ENCODE assay signal across 23 mouse cellular contexts in the genomic region with DNA sequence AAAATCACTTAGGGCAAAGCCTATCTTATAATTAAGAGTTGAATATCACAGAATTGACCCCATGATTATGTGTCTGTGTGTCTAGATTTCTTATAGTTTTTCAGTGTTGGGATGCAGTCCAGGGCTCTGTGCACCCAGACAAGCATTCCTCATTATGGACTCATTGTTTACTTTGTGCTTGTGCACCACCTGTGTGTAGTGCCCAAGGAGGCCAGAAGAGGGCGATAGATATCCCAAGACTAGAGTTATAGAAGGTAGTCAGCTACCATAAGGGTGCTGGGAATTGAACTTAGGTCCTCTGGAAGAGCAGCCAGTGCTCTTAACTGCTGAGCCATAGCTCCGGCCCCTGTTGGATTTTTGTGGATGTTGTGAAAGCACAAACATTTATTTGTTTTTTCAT.
DNase-seq lines count a peak whose midpoint lies in the region; ATAC-seq and TF ChIP-seq lines count a peak whose summit lies in the region.
"Had no signal": no experiment of that assay in that cellular context is flagged by ENCODE, and none has a peak within 500 bp of the region (broad histone marks: within the 10 kb centered on the region; RNA-seq: fewer than 3 reads in every experiment).

No protein-coding gene starts in this region.

- no peak overlapping the region for H3K27ac ChIP-seq in hindbrain, postnatal 0 days
- H3K27ac ChIP-seq in hindbrain, embryonic 10.5 days, result no peak overlapping the region
- no peak overlapping the region for H3K27ac ChIP-seq in midbrain, embryonic 11.5 days (ENCODE audit: low read depth, low read length)
- H3K27ac ChIP-seq in midbrain, embryonic 10.5 days (replicated peaks), result no peak overlapping the region
- H3K27ac ChIP-seq in ES-E14 (ENCODE audit: insufficient read depth, low read depth, low read length, poor library complexity, severe bottlenecking), result no peak overlapping the region
- H3K27ac ChIP-seq: embryonic facial prominence, embryonic 15.5 days; heart, embryonic 13.5 days; hindbrain, embryonic 15.5 days; limb, embryonic 15.5 days had no signal

- peak; percentile 28; the same call in 1 of the 2 replicates for TF ChIP-seq CTCF in hindbrain, postnatal 0 days (IDR thresholded peaks at IDR 0.05; ENCODE audit: low read depth)

- WGBS in hindbrain, postnatal 0 days, result 89% methylated on average over 2 of the region's 2 CpGs
- WGBS in hindbrain, embryonic 10.5 days, result 74% methylated on average over 2 of the region's 2 CpGs
- 87% methylated on average over 2 of the region's 2 CpGs for WGBS in midbrain, embryonic 11.5 days
- WGBS in midbrain, embryonic 10.5 days, result 81% methylated on average over 2 of the region's 2 CpGs

- H3K4me2 ChIP-seq in hindbrain, postnatal 0 days (ENCODE audit: low read depth, low read length), result no peak overlapping the region
- H3K4me2 ChIP-seq in midbrain, embryonic 11.5 days, result no peak overlapping the region
- H3K4me2 ChIP-seq: embryonic facial prominence, embryonic 15.5 days; heart, embryonic 13.5 days; hindbrain, embryonic 15.5 days; limb, embryonic 15.5 days had no signal

- H3K36me3 ChIP-seq in hindbrain, postnatal 0 days (ENCODE audit: insufficient read depth, low read length), result no peaks in the 10 kb centered on the region
- H3K36me3 ChIP-seq in hindbrain, embryonic 10.5 days, result no peaks in the 10 kb centered on the region
- H3K36me3 ChIP-seq in midbrain, embryonic 11.5 days (ENCODE audit: control insufficient read depth, insufficient read depth, low read length), result no peaks in the 10 kb centered on the region
- no peaks in the 10 kb centered on the region for H3K36me3 ChIP-seq in midbrain, embryonic 10.5 days
- H3K36me3 ChIP-seq in ES-E14 (ENCODE audit: control insufficient read depth, insufficient read depth, low read length, poor library complexity, severe bottlenecking), result no peaks in the 10 kb centered on the region
- H3K36me3 ChIP-seq in splenic B cell, adult 2 months (ENCODE audit: control insufficient read depth, insufficient read depth, low read length, poor library complexity, severe bottlenecking), result no peaks in the 10 kb centered on the region
- H3K36me3 ChIP-seq: embryonic facial prominence, embryonic 15.5 days; heart, embryonic 13.5 days; hindbrain, embryonic 15.5 days; limb, embryonic 15.5 days had no signal

- no peak for ATAC-seq in hindbrain, postnatal 0 days
- ATAC-seq in midbrain, embryonic 11.5 days (ENCODE audit: low FRiP score), result no peak
- ATAC-seq: forebrain, embryonic 16.5 days; liver, postnatal 0 days had no signal

- no peak for DNase-seq in hindbrain, postnatal 0 days (ENCODE audit: low spot score)
- no peak for DNase-seq in hindbrain, embryonic 10.5 days (ENCODE audit: low spot score)
- DNase-seq in midbrain, embryonic 11.5 days (ENCODE audit: low spot score, missing footprints), result peak; percentile 26
- DNase-seq in midbrain, embryonic 10.5 days (ENCODE audit: low spot score), result no peak
- DNase-seq in ES-E14 (ENCODE audit: low read depth, low spot score), result peak; percentile 31
- peak; percentile 1 for DNase-seq in splenic B cell, adult 2 months (ENCODE audit: low read depth, low spot score)
- DNase-seq in layer of hippocampus, postnatal 10 days (ENCODE audit: low spot score in 2 of 2), result no peak
- DNase-seq: adrenal gland, postnatal 14 days; cerebellum, adult 11 months; cerebellum, postnatal 25 days; kidney, adult 18-20 months; kidney, postnatal 14 days; layer of hippocampus, adult 9-11 months; liver, postnatal 0 days; lung, postnatal 14 days; right cerebral cortex, postnatal 25 days; thymus, postnatal 25 days had no signal

- H3K27me3 ChIP-seq in hindbrain, postnatal 0 days (ENCODE audit: insufficient read depth, low read length), result no peaks in the 10 kb centered on the region
- H3K27me3 ChIP-seq in hindbrain, embryonic 10.5 days (ENCODE audit: insufficient read depth, poor library complexity, severe bottlenecking), result no peaks in the 10 kb centered on the region
- no peaks in the 10 kb centered on the region for H3K27me3 ChIP-seq in midbrain, embryonic 11.5 days (ENCODE audit: control insufficient read depth, insufficient read depth, low read length)
- no peaks in the 10 kb centered on the region for H3K27me3 ChIP-seq in midbrain, embryonic 10.5 days (ENCODE audit: low read depth, poor library complexity, severe bottlenecking)
- H3K27me3 ChIP-seq in splenic B cell, adult 2 months (ENCODE audit: control insufficient read depth, insufficient read depth, low read length, poor library complexity, severe bottlenecking), result no peaks in the 10 kb centered on the region
- H3K27me3 ChIP-seq: embryonic facial prominence, embryonic 15.5 days; heart, embryonic 13.5 days; hindbrain, embryonic 15.5 days; limb, embryonic 15.5 days; megakaryocyte, embryonic 14.5 days had no signal

- no peak overlapping the region for H3K9ac ChIP-seq in hindbrain, postnatal 0 days (replicated peaks; ENCODE audit: low read length)
- H3K9ac ChIP-seq in midbrain, embryonic 11.5 days (ENCODE audit: low read length), result no peak overlapping the region
- H3K9ac ChIP-seq in ES-E14 (ENCODE audit: insufficient read depth, low read depth, low read length, poor library complexity, severe bottlenecking), result no peak overlapping the region
- H3K9ac ChIP-seq: embryonic facial prominence, embryonic 15.5 days; heart, embryonic 13.5 days; hindbrain, embryonic 15.5 days; limb, embryonic 15.5 days; liver, postnatal 0 days had no signal

- H3K4me1 ChIP-seq in hindbrain, postnatal 0 days (ENCODE audit: insufficient read depth, low read length), result no peaks in the 10 kb centered on the region
- H3K4me1 ChIP-seq in hindbrain, embryonic 10.5 days (replicated peaks), result no peaks in the 10 kb centered on the region
- no peaks in the 10 kb centered on the region for H3K4me1 ChIP-seq in midbrain, embryonic 11.5 days (ENCODE audit: control insufficient read depth, insufficient read depth, low read length)
- H3K4me1 ChIP-seq in midbrain, embryonic 10.5 days, result no peaks in the 10 kb centered on the region
- no peaks in the 10 kb centered on the region for H3K4me1 ChIP-seq in ES-E14 (ENCODE audit: control insufficient read depth in 2 of 2, insufficient read depth in 2 of 2, low read length in 2 of 2, poor library complexity in 1 of 2)
- H3K4me1 ChIP-seq: heart, embryonic 13.5 days; hindbrain, embryonic 15.5 days; megakaryocyte, embryonic 14.5 days had no signal

- in situ Hi-C loops in ES-E14 (cut with MboI; ENCODE audit: low sequenced_read_pairs in 2 of 2, unreplicated experiment in 2 of 2), result no loop called here

- H3K4me3 ChIP-seq in hindbrain, postnatal 0 days (ENCODE audit: low read length), result no peak overlapping the region
- no peak overlapping the region for H3K4me3 ChIP-seq in hindbrain, embryonic 10.5 days
- H3K4me3 ChIP-seq in midbrain, embryonic 11.5 days (ENCODE audit: low read depth, low read length), result no peak overlapping the region
- no peak overlapping the region for H3K4me3 ChIP-seq in midbrain, embryonic 10.5 days
- no peak overlapping the region for H3K4me3 ChIP-seq in ES-E14 (ENCODE audit: insufficient read depth in 1 of 2, low read depth in 1 of 2, low read length in 2 of 2, poor library complexity in 1 of 2, severe bottlenecking in 1 of 2)
- H3K4me3 ChIP-seq: embryonic facial prominence, embryonic 15.5 days; heart, embryonic 13.5 days; hindbrain, embryonic 15.5 days; limb, embryonic 15.5 days; megakaryocyte, embryonic 14.5 days had no signal

- no peaks in the 10 kb centered on the region for H3K9me3 ChIP-seq in hindbrain, postnatal 0 days (ENCODE audit: low read length)
- H3K9me3 ChIP-seq in hindbrain, embryonic 10.5 days, result no peaks in the 10 kb centered on the region
- no peaks in the 10 kb centered on the region for H3K9me3 ChIP-seq in midbrain, embryonic 11.5 days (ENCODE audit: control insufficient read depth, low read length)
- no peaks in the 10 kb centered on the region for H3K9me3 ChIP-seq in midbrain, embryonic 10.5 days (replicated peaks)
- H3K9me3 ChIP-seq in ES-E14 (ENCODE audit: control insufficient read depth, insufficient read depth, low read depth, low read length), result no peaks in the 10 kb centered on the region
- H3K9me3 ChIP-seq: embryonic facial prominence, embryonic 15.5 days; hindbrain, embryonic 15.5 days; limb, embryonic 15.5 days had no signal

TF ChIP-seq in ES-E14, 5 proteins besides CTCF, POLR2A, EP300 and RAD21:
- TF ChIP-seq ZC3H11A (IDR thresholded peaks at IDR 0.05; ENCODE audit: borderline replicate concordance, low read depth, low read length) (0 out of 2 replicates have a peak, but pooled peaks have one; percentile 55), HCFC1 (IDR thresholded peaks at IDR 0.05; ENCODE audit: borderline replicate concordance, insufficient read depth, low read length) (no peak)
TF ChIP-seq in ES-E14: peak in this region for 1.

Comparison
In these comparisons a context has a peak if more than half of its experiments do, and no peak if none do; other contexts are left out.
1. DNase-seq: peak in midbrain, embryonic 11.5 days (single experiment), ES-E14 (single experiment) and splenic B cell, adult 2 months (single experiment); none in hindbrain, postnatal 0 days (single experiment), hindbrain, embryonic 10.5 days (single experiment), midbrain, embryonic 10.5 days (single experiment) and layer of hippocampus, postnatal 10 days (0 of 2).